Mouse (Mus musculus) lung, embryonic 15.5 days (tissue): Measurements from ENCODE around the gene Anxa4. TPM values are rescaled to one million over a fixed set of nuclear protein-coding genes. Genes with fewer than 3 reads are reported as not detected.

Source experiments
- ATAC-seq: fragments of 200-750 bp; cut with Nextera tagmentation; 2 replicates; pipeline ENCODE4 v1.8.0; 2017; ENCODE audit warnings: moderate number of reproducible peaks, borderline replicate concordance; ENCODE audit not compliant: low FRiP score, low TSS enrichment; ENCODE audit errors: extremely low read depth
- H3K27ac ChIP-seq: fragments of 300-500 bp; sonication (generic); 2 replicates; pipeline ENCODE4 v1.5.1; 2015; ENCODE audit warnings: moderate library complexity, mild to moderate bottlenecking, inconsistent platforms
- H3K27me3 ChIP-seq: fragments of 300-500 bp; sonication (generic); 2 replicates; pipeline ENCODE4 v1.6.1; 2015; ENCODE audit warnings: inconsistent platforms
- H3K36me3 ChIP-seq: fragments of 300-500 bp; sonication (generic); 2 replicates; pipeline ENCODE4 v1.6.1; 2015; ENCODE audit warnings: inconsistent platforms
- H3K4me1 ChIP-seq: fragments of 300-500 bp; sonication (generic); 2 replicates; pipeline ENCODE4 v1.6.1; 2015; ENCODE audit warnings: inconsistent platforms
- H3K4me2 ChIP-seq: fragments of 300-500 bp; sonication (generic); 2 replicates; pipeline ENCODE4 v1.6.1; 2015; ENCODE audit warnings: inconsistent platforms, mild to moderate bottlenecking, moderate library complexity
- H3K4me3 ChIP-seq: fragments of 300-500 bp; sonication (generic); 2 replicates; pipeline ENCODE4 v1.5.1; 2015; ENCODE audit warnings: mild to moderate bottlenecking, inconsistent platforms
- H3K9ac ChIP-seq: fragments of 300-500 bp; sonication (generic); 2 replicates; pipeline ENCODE4 v1.6.1; 2015; ENCODE audit warnings: inconsistent platforms
- H3K9me3 ChIP-seq: fragments of 300-500 bp; sonication (generic); 2 replicates; pipeline ENCODE4 v1.6.1; 2016; ENCODE audit warnings: inconsistent platforms
- WGBS: fragments of 180-500 bp; shearing (Covaris S2); methylation state at CpG from one replicate; pipeline ENCODE4 v1.1.7; 2015; 5-methylcytosine and 5-hydroxymethylcytosine counted together
- polyA plus RNA-seq: library from polyadenylated mRNA; unstranded; fragments of >200 nt; fragmentation: Nextera tagmentation; extraction: Ambion mirVana; gene quantifications from 2 replicates; pipeline ENCODE4 v1.2.1, GENCODE M21; 2015

Anxa4 gene
- polyA plus RNA-seq, 1 experiment from 2014 or later, result 130 TPM

- no peaks in the 10 kb centered on the region for H3K36me3 ChIP-seq
- peaks cover 8% of the 10 kb centered on the region for H3K4me1 ChIP-seq
- peak overlapping the region; percentile 12 for H3K4me3 ChIP-seq
- H3K9ac ChIP-seq, result no peak overlapping the region; the same call in 1 of the 2 replicates
- ATAC-seq, result peak; percentile 46; the same call in 1 of the 2 replicates
- WGBS, result 7% methylated on average over 19 of the region's 19 CpGs
- peak overlapping the region; percentile 50 for H3K4me2 ChIP-seq
- 0 out of 2 replicates have a peak, but pooled peaks cover 4% of the 10 kb centered on the region for H3K27me3 ChIP-seq
- H3K27ac ChIP-seq, result no peak overlapping the region
- H3K9me3 ChIP-seq, result no peaks in the 10 kb centered on the region
These were observed 29.1 kb upstream of the Anxa4 start for GRCm38 (mm10) chr6:86822285-86823050.

GRCm38 (mm10) chr6:86820690-86821089 lies 27.3 kb upstream of the Anxa4 start:
- WGBS, result 63% methylated on average over 7 of the region's 7 CpGs
- ATAC-seq, result no peak
- no peak overlapping the region for H3K27ac ChIP-seq
- H3K4me1 ChIP-seq, result peaks cover 11% of the 10 kb centered on the region
- H3K4me2 ChIP-seq, result no peak overlapping the region
- H3K9me3 ChIP-seq, result no peaks in the 10 kb centered on the region
- H3K27me3 ChIP-seq, result 0 out of 2 replicates have a peak, but pooled peaks cover 4% of the 10 kb centered on the region
- no peaks in the 10 kb centered on the region for H3K36me3 ChIP-seq
- H3K4me3 ChIP-seq, result no peak overlapping the region
- H3K9ac ChIP-seq, result no peak overlapping the region

GRCm38 (mm10) chr6:86819926-86820325 lies 26.5 kb upstream of the Anxa4 start:
- H3K27me3 ChIP-seq, result 0 out of 2 replicates have a peak, but pooled peaks cover 4% of the 10 kb centered on the region
- no peak overlapping the region for H3K4me3 ChIP-seq
- H3K9ac ChIP-seq, result no peak overlapping the region
- H3K4me2 ChIP-seq, result no peak overlapping the region
- no peak overlapping the region for H3K27ac ChIP-seq
- 77% methylated on average over 5 of the region's 5 CpGs for WGBS
- H3K9me3 ChIP-seq, result no peaks in the 10 kb centered on the region
- peaks cover 18% of the 10 kb centered on the region for H3K4me1 ChIP-seq
- no peak for ATAC-seq
- H3K36me3 ChIP-seq, result no peaks in the 10 kb centered on the region

- Histone ChIP-seq H3K36me3 (no peaks in the 10 kb centered on the region), H3K27ac (no peak overlapping the region), H3K9ac (no peak overlapping the region), H3K4me1 (peaks cover 18% of the 10 kb centered on the region), H3K27me3 (0 out of 2 replicates have a peak, but pooled peaks cover 4% of the 10 kb centered on the region), H3K4me2 (no peak overlapping the region), H3K4me3 (no peak overlapping the region), H3K9me3 (no peaks in the 10 kb centered on the region)
- WGBS, result 64% methylated on average over 4 of the region's 4 CpGs
- no peak for ATAC-seq
These were observed 25.5 kb upstream of the Anxa4 start for GRCm38 (mm10) chr6:86818914-86819313.

GRCm38 (mm10) chr6:86816586-86816985 lies 23.2 kb upstream of the Anxa4 start:
- peaks cover 11% of the 10 kb centered on the region for H3K4me1 ChIP-seq
- H3K9me3 ChIP-seq, result no peaks in the 10 kb centered on the region
- no peaks in the 10 kb centered on the region for H3K36me3 ChIP-seq
- WGBS, result 23% methylated on average over 8 of the region's 8 CpGs
- H3K4me2 ChIP-seq, result no peak overlapping the region
- no peak overlapping the region for H3K27ac ChIP-seq
- H3K27me3 ChIP-seq, result no peaks in the 10 kb centered on the region
- H3K4me3 ChIP-seq, result no peak overlapping the region
- no peak overlapping the region for H3K9ac ChIP-seq
- no peak for ATAC-seq

GRCm38 (mm10) chr6:86815436-86815835 lies 22.1 kb upstream of the Anxa4 start:
- peaks cover 11% of the 10 kb centered on the region for H3K4me1 ChIP-seq
- WGBS, result 10% methylated on average over 7 of the region's 7 CpGs
- no peak overlapping the region for H3K9ac ChIP-seq
- no peaks in the 10 kb centered on the region for H3K27me3 ChIP-seq
- peak overlapping the region; percentile 35; the same call in 1 of the 2 replicates for H3K4me2 ChIP-seq
- no peak for ATAC-seq
- H3K27ac ChIP-seq, result no peak overlapping the region
- no peak overlapping the region for H3K4me3 ChIP-seq
- no peaks in the 10 kb centered on the region for H3K9me3 ChIP-seq
- H3K36me3 ChIP-seq, result no peaks in the 10 kb centered on the region

- H3K27me3 ChIP-seq, result no peaks in the 10 kb centered on the region
- WGBS, result 40% methylated on average over 3 of the region's 3 CpGs
- no peak overlapping the region for H3K4me3 ChIP-seq
- ATAC-seq, result no peak
- H3K9ac ChIP-seq, result no peak overlapping the region
- no peaks in the 10 kb centered on the region for H3K36me3 ChIP-seq
- peak overlapping the region; percentile 35; the same call in 1 of the 2 replicates for H3K4me2 ChIP-seq
- peaks cover 16% of the 10 kb centered on the region for H3K4me1 ChIP-seq
- no peak overlapping the region for H3K27ac ChIP-seq
- no peaks in the 10 kb centered on the region for H3K9me3 ChIP-seq
These were observed 21.5 kb upstream of the Anxa4 start for GRCm38 (mm10) chr6:86814926-86815325.

GRCm38 (mm10) chr6:86813341-86813740 lies 20.0 kb upstream of the Anxa4 start:
- Histone ChIP-seq H3K4me2 (no peak overlapping the region), H3K9ac (no peak overlapping the region), H3K9me3 (no peaks in the 10 kb centered on the region), H3K27me3 (no peaks in the 10 kb centered on the region), H3K36me3 (no peaks in the 10 kb centered on the region), H3K4me3 (no peak overlapping the region), H3K4me1 (peaks cover 19% of the 10 kb centered on the region), H3K27ac (no peak overlapping the region)
- WGBS, result 21% methylated on average over 3 of the region's 3 CpGs
- no peak for ATAC-seq

- Histone ChIP-seq H3K4me2 (no peak overlapping the region), H3K27ac (no peak overlapping the region), H3K4me3 (no peak overlapping the region), H3K9ac (no peak overlapping the region), H3K9me3 (no peaks in the 10 kb centered on the region), H3K27me3 (no peaks in the 10 kb centered on the region), H3K4me1 (peaks cover 19% of the 10 kb centered on the region), H3K36me3 (no peaks in the 10 kb centered on the region)
- 42% methylated on average over 4 of the region's 4 CpGs for WGBS
- ATAC-seq, result no peak
These were observed 19.5 kb upstream of the Anxa4 start for GRCm38 (mm10) chr6:86812919-86813318.

- peaks cover 9% of the 10 kb centered on the region for H3K4me1 ChIP-seq
- no peaks in the 10 kb centered on the region for H3K36me3 ChIP-seq
- H3K27ac ChIP-seq, result no peak overlapping the region
- WGBS, result under 1% methylated on average over 5 of the region's 5 CpGs
- no peaks in the 10 kb centered on the region for H3K9me3 ChIP-seq
- H3K4me3 ChIP-seq, result no peak overlapping the region
- no peaks in the 10 kb centered on the region for H3K27me3 ChIP-seq
- no peak overlapping the region for H3K9ac ChIP-seq
- ATAC-seq, result no peak
- no peak overlapping the region for H3K4me2 ChIP-seq
These were observed 13.2 kb upstream of the Anxa4 start for GRCm38 (mm10) chr6:86806455-86807086.

GRCm38 (mm10) chr6:86804646-86805045 lies 11.3 kb upstream of the Anxa4 start:
- WGBS, result 60% methylated on average over 3 of the region's 3 CpGs
- Histone ChIP-seq H3K4me1 (peaks cover 3% of the 10 kb centered on the region), H3K4me2 (no peak overlapping the region), H3K27ac (no peak overlapping the region), H3K36me3 (no peaks in the 10 kb centered on the region), H3K27me3 (no peaks in the 10 kb centered on the region), H3K4me3 (no peak overlapping the region), H3K9me3 (no peaks in the 10 kb centered on the region), H3K9ac (no peak overlapping the region)
- no peak for ATAC-seq

- H3K4me1 ChIP-seq, result no peaks in the 10 kb centered on the region
- no peak overlapping the region for H3K4me3 ChIP-seq
- H3K9ac ChIP-seq, result no peak overlapping the region
- 42% methylated on average over 11 of the region's 11 CpGs for WGBS
- no peaks in the 10 kb centered on the region for H3K27me3 ChIP-seq
- ATAC-seq, result no peak
- no peak overlapping the region for H3K27ac ChIP-seq
- H3K4me2 ChIP-seq, result no peak overlapping the region
- no peaks in the 10 kb centered on the region for H3K9me3 ChIP-seq
- no peaks in the 10 kb centered on the region for H3K36me3 ChIP-seq
These were observed 8.0 kb upstream of the Anxa4 start for GRCm38 (mm10) chr6:86801431-86801830.
